Mouse (Mus musculus) forebrain, embryonic 14.5 days (tissue): ENCODE results near the gene Tas2r125. TPM values are rescaled to one million over a fixed set of nuclear protein-coding genes. Genes with fewer than 3 reads are reported as not detected.
"Not testable (repeated sequence)": the region's sequence is repeated elsewhere in the genome, so short reads cannot be mapped to it uniquely, and the experiment has no call there.

Experiments used
- ATAC-seq: fragments of 200-750 bp; cut with Nextera tagmentation; 2 replicates; pipeline ENCODE4 v1.8.0; 2017; ENCODE audit warnings: mild to moderate bottlenecking, moderate library complexity
- DNase-seq: peaks from one replicate; pipeline ENCODE4 v3.0.0-alpha.2; 2015; ENCODE audit warnings: low spot score
- H3K27ac ChIP-seq: fragments of 300-500 bp; sonication (generic); 2 replicates; pipeline ENCODE4 v1.5.1; 2014; ENCODE audit warnings: low read depth, mild to moderate bottlenecking, control low read depth, low read length, moderate library complexity
- H3K27me3 ChIP-seq: fragments of 300-500 bp; sonication (generic); replicated peaks from 2 replicates; pipeline ENCODE4 v1.6.1; 2014; ENCODE audit warnings: low read length, control low read depth, mixed read lengths; ENCODE audit not compliant: control insufficient read depth, insufficient read depth
- H3K36me3 ChIP-seq: fragments of 300-500 bp; sonication (generic); 2 replicates; pipeline ENCODE4 v1.6.1; 2014; ENCODE audit warnings: low read length, control low read depth; ENCODE audit not compliant: control insufficient read depth, insufficient read depth
- H3K4me1 ChIP-seq: fragments of 300-500 bp; sonication (generic); 2 replicates; pipeline ENCODE4 v1.6.1; 2014; ENCODE audit warnings: antibody characterized with exemption, low read length, control low read depth; ENCODE audit not compliant: control insufficient read depth, insufficient read depth
- H3K4me2 ChIP-seq: fragments of 300-500 bp; sonication (generic); 2 replicates; pipeline ENCODE4 v1.6.1; 2014; ENCODE audit warnings: mild to moderate bottlenecking, control low read depth, low read length
- H3K4me3 ChIP-seq: fragments of 300-500 bp; sonication (generic); 2 replicates; pipeline ENCODE4 v1.5.1; 2014; ENCODE audit warnings: low read depth, low read length, control low read depth
- H3K9ac ChIP-seq: fragments of 300-500 bp; sonication (generic); 2 replicates; pipeline ENCODE4 v1.6.1; 2014; ENCODE audit warnings: mild to moderate bottlenecking, low read length, control low read depth, moderate library complexity
- H3K9me3 ChIP-seq: fragments of 300-500 bp; sonication (generic); replicated peaks from 2 replicates; pipeline ENCODE4 v1.6.1; 2016; ENCODE audit warnings: low read length, control low read depth, mixed read lengths; ENCODE audit not compliant: control insufficient read depth
- WGBS: fragments of 180-500 bp; shearing (Covaris S2); extraction: QIAGEN DNeasy Blood & Tissue Kit; methylation state at CpG from one replicate; pipeline ENCODE4 v1.1.7; 2014; 5-methylcytosine and 5-hydroxymethylcytosine counted together
- polyA plus RNA-seq: library from polyadenylated mRNA; unstranded; fragments of >200 nt; fragmentation: Nextera tagmentation; extraction: Ambion mirVana; gene quantifications from 2 replicates; pipeline ENCODE4 v1.2.1, GENCODE M21; 2014

The Tas2r125 gene
- polyA plus RNA-seq = not detected in 2 replicates

DNA sequence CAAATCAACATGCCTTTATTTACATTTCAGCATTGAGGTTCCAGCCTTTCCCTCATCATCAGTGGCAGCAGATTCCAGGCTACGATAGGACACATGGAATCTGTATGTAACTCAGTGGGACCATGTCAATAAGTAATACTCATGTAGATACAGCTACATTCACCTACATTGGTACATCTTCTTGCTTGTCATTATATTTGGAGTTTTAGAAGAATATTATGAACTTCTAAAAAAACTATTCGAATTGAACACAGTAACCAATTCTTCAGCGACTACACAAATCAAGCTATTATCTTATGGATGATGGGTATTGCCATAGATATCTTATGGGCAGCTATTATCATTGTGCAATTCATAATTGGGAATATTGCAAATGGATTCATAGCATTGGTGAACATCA is at the start of gene Tas2r125:
TSS of gene Tas2r125 (plus strand) at position 301 of the 400 bp plus-strand sequence.
- Histone ChIP-seq H3K27me3 (no peaks in the 10 kb centered on the region), H3K4me2 (no peak within 1 kb of the TSS), H3K9ac (no peak within 1 kb of the TSS), H3K36me3 (no peaks in the 10 kb centered on the region), H3K27ac (no peak within 1 kb of the TSS), H3K4me3 (no peak within 1 kb of the TSS), H3K9me3 (no peaks in the 10 kb centered on the region), H3K4me1 (no peaks in the 10 kb centered on the region)
- no peak for DNase-seq
- no peak for ATAC-seq
- WGBS = 87% methylated on average over 3 of the region's 3 CpGs

DNA sequence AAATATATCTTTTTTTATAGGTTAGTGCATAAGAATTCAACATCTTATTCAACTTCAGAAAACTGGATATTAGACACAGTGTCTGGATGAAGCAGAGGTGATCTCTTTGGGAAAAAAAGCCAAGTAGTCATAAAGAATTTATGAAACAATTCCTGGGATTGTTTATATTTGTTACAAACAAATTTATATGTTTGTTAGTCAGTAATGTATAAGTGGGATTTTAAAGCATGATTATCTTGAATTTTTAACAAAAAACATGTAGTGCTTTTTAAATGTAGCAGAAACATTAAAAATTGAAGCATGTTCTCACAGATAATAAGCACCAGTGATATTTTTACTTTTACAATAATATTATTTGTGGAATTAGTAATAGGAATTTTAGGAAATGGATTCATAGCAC is 41.7 kb upstream of the Tas2r125 start, which contains the start of gene Tas2r110:
TSS of gene Tas2r110 (plus strand) at position 301 of the 400 bp plus-strand sequence.
- no peak for ATAC-seq
- H3K4me3 ChIP-seq = no peak within 1 kb of the TSS
- no peak within 1 kb of the TSS for H3K27ac ChIP-seq
- no peak within 1 kb of the TSS for H3K9ac ChIP-seq
- no peaks in the 10 kb centered on the region for H3K4me1 ChIP-seq
- no peaks in the 10 kb centered on the region for H3K9me3 ChIP-seq
- no peak within 1 kb of the TSS for H3K4me2 ChIP-seq
- H3K27me3 ChIP-seq = no peaks in the 10 kb centered on the region
- H3K36me3 ChIP-seq = no peaks in the 10 kb centered on the region
- DNase-seq = no peak

DNA sequence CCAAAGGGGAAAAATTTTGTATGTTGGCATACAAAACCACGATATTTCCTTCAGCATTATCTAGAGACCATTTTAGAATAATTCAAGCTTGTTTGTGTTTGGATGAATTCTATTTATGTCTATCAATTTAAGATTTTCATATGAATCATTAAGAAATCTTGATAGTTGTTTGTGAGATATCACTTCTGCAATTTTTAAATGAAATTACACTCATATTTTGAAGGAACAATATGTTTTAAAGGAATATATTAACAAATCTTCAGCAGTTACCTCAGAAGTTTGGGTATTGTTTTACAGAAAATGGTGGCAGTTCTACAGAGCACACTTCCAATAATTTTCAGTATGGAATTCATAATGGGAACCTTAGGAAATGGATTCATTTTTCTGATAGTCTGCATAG is 16.7 kb upstream of the Tas2r125 start, which contains the start of gene Tas2r113:
TSS of gene Tas2r113 (plus strand) at position 301 of the 400 bp plus-strand sequence.
- Histone ChIP-seq H3K9ac (no peak within 1 kb of the TSS), H3K27me3 (no peaks in the 10 kb centered on the region), H3K4me3 (no peak within 1 kb of the TSS), H3K36me3 (no peaks in the 10 kb centered on the region), H3K27ac (no peak within 1 kb of the TSS), H3K4me2 (no peak within 1 kb of the TSS), H3K9me3 (no peaks in the 10 kb centered on the region), H3K4me1 (no peaks in the 10 kb centered on the region)
- DNase-seq (no peak), ATAC-seq (no peak)
- 65% methylated on average over 1 of the region's 1 CpGs for WGBS

DNA sequence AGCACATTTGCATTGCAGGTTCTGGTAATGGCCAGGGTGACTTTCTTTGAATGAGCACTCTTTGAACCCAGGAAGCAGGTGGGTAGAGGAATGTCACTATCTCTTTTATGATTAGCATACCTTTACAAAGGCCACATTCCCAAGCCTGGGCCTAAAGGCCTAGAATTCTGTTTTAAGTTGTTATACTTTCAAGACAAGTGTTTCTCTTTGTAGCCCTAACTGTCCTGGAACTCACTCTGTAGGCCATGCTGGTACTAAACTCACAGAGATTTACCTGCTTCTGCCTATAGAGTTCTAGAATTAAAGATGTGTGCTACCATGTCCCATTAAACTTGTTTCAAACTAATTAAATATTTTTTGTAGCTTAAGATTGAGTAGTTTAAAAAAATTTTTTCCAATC is 31.9 kb downstream of the Tas2r125 start:
- H3K27me3 ChIP-seq, H3K4me1 ChIP-seq, H3K4me3 ChIP-seq, H3K36me3 ChIP-seq, H3K4me2 ChIP-seq, DNase-seq, ATAC-seq, H3K9ac ChIP-seq, H3K9me3 ChIP-seq, H3K27ac ChIP-seq: not testable (repeated sequence)

DNA sequence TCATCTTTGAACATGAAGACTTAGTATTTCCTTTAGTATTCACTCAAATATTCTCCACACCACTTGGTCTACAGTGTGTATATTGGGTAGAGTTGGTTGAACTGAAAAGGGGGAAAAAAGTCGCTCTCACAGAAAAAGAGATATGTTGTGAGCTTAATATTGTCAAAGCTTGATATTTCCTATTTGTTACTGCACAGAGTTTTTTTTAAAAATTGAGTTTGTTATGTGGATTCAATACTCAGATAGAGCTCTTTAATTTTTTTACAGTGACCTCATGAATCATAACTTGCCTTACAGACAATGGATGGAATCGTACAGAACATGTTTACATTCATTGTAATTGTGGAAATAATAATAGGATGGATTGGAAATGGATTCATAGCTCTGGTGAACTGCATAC is 41.4 kb downstream of the Tas2r125 start, which contains the start of gene Tas2r129:
TSS of gene Tas2r129 (plus strand) at position 301 of the 400 bp plus-strand sequence.
- no peak within 1 kb of the TSS for H3K4me2 ChIP-seq
- H3K4me1 ChIP-seq = no peaks in the 10 kb centered on the region
- H3K36me3 ChIP-seq = no peaks in the 10 kb centered on the region
- no peak within 1 kb of the TSS for H3K27ac ChIP-seq
- H3K4me3 ChIP-seq = no peak within 1 kb of the TSS
- 82% methylated on average over 2 of the region's 2 CpGs for WGBS
- no peaks in the 10 kb centered on the region for H3K27me3 ChIP-seq
- H3K9me3 ChIP-seq = no peaks in the 10 kb centered on the region
- no peak for ATAC-seq
- no peak within 1 kb of the TSS for H3K9ac ChIP-seq
- DNase-seq = no peak

DNA sequence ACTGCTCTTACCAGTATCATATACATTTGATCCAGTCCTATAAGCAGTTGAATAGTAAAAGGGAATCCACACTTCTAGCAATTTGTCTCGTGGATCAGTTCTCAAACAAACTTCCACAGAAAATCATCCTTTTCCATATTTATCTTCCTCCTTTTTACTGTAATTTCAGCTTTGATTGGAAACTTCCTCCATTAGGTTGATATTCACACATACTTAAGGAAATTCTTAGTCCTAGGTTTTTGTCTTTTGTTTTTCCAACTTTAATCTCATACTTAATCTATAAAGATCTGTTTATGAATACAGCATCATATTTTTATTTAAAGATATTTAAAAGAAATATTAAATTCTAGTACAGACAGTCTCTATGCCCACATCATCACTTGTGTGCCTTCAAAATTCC is 48.4 kb downstream of the Tas2r125 start, which contains the start of gene Tas2r131:
TSS of gene Tas2r131 (minus strand) at position 101 of the 400 bp plus-strand sequence.
- 63% methylated on average over 1 of the region's 1 CpGs for WGBS
- Histone ChIP-seq H3K4me1 (no peaks in the 10 kb centered on the region), H3K9me3 (no peaks in the 10 kb centered on the region), H3K9ac (no peak within 1 kb of the TSS), H3K27me3 (no peaks in the 10 kb centered on the region), H3K27ac (no peak within 1 kb of the TSS), H3K4me3 (no peak within 1 kb of the TSS), H3K36me3 (no peaks in the 10 kb centered on the region), H3K4me2 (no peak within 1 kb of the TSS)
- DNase-seq = no peak
- ATAC-seq = no peak

Other genes starting within 250 kb of the Tas2r125 start
- gene Tas2r121, start 208.6 kb upstream of the Tas2r125 start, polyA plus RNA-seq = not detected in 2 replicates
- gene Tas2r122, start 197.7 kb upstream of the Tas2r125 start, polyA plus RNA-seq = not detected in 2 replicates
- not detected in 2 replicates for gene Tas2r115, start 171.6 kb upstream of the Tas2r125 start, polyA plus RNA-seq
- not detected in 2 replicates for gene Tas2r124, start 154.9 kb upstream of the Tas2r125 start, polyA plus RNA-seq
- gene Tas2r102, start 147.5 kb upstream of the Tas2r125 start, polyA plus RNA-seq = not detected in 2 replicates
- gene Tas2r136, start 131.5 kb upstream of the Tas2r125 start, polyA plus RNA-seq = not detected in 2 replicates
- not detected in 2 replicates for gene Tas2r117, start 106.8 kb upstream of the Tas2r125 start, polyA plus RNA-seq
- gene Tas2r123, start 62.5 kb upstream of the Tas2r125 start, polyA plus RNA-seq = not detected in 2 replicates
- not detected in 2 replicates for gene Tas2r116, start 54.2 kb upstream of the Tas2r125 start, polyA plus RNA-seq
- not detected in 2 replicates for gene Tas2r110, start 41.6 kb upstream of the Tas2r125 start, polyA plus RNA-seq
- gene Tas2r113, start 16.6 kb upstream of the Tas2r125 start, polyA plus RNA-seq = not detected in 2 replicates
- gene Tas2r129, start 41.5 kb downstream of the Tas2r125 start, polyA plus RNA-seq = not detected in 2 replicates
- not detected in 2 replicates for gene Tas2r131, start 48.3 kb downstream of the Tas2r125 start, polyA plus RNA-seq
- gene Tas2r109, start 71.3 kb downstream of the Tas2r125 start, polyA plus RNA-seq = not detected in 2 replicates
- gene Tas2r103, start 127.5 kb downstream of the Tas2r125 start, polyA plus RNA-seq = not detected in 2 replicates
- not detected in 2 replicates for gene Tas2r140, start 146.2 kb downstream of the Tas2r125 start, polyA plus RNA-seq
- gene Smim10l1, start 195.3 kb downstream of the Tas2r125 start, polyA plus RNA-seq = 73.4 and 93.4 TPM in 2 replicates